Mouse (Mus musculus) left cerebral cortex, adult 18-20 months (tissue): ENCODE data around the gene Xrcc5. TPM values are rescaled to one million over a fixed set of nuclear protein-coding genes. Genes with fewer than 3 reads are reported as not detected.

Experiments
- DNase-seq, 2 experiments: peaks; one replicate each; pipeline ENCODE4 v3.0.0; 2021 to 2022; ENCODE audit warnings: low spot score in 2 of 2, mixed read lengths in 1 of 2
- total RNA-seq, 2 experiments: library from RNA; stranded (reverse); gene quantifications; 2 replicates each; pipeline ENCODE4 v1.2.3; 2021

The Xrcc5 gene
- total RNA-seq, 2 experiments from 2014 or later = 18.5 to 22.2 TPM

- no peak for DNase-seq
Measured at GRCm38 (mm10) chr1:72313399-72314039, 6.3 kb downstream of the Xrcc5 start.

DNA sequence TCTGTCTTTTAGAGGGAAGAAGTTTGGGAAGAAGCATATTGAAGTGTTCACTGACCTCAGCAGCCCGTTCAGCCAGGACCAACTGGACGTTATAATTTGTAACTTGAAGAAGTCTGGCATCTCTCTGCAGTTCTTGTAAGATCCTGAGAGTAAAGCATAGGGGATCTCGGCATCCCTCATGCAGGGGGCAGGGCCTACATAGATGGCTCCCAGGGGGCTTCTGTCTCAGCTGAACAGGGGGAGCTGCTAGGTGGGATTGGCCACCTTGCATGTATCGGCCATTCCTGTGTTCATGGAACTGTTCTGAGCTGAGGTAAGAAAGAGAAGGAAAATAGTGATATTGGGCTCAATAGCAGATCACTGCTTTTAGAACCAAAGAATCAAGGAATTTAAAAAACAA is 8.2 kb downstream of the Xrcc5 start:
- no peak for DNase-seq

DNA sequence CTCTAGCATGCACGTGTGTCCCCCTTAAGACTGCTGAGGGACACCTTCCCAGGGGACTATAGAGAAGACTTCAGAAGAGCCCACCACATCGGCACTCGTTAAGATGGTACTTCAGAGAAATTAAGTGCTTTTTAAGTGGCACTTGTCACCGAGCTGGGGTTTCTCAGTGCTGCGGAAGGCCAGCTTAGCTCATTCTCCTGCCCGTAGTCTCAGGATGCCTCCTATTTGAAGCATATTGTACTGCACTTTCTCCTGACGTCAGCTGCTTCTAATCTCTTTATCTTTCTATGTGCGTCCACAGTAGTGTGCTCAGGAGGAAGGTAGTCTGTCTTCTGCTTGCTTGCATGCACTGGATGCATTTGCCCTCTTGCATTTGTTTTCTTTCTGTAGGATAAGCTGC is 9.2 kb downstream of the Xrcc5 start:
- DNase-seq = no peak

DNA sequence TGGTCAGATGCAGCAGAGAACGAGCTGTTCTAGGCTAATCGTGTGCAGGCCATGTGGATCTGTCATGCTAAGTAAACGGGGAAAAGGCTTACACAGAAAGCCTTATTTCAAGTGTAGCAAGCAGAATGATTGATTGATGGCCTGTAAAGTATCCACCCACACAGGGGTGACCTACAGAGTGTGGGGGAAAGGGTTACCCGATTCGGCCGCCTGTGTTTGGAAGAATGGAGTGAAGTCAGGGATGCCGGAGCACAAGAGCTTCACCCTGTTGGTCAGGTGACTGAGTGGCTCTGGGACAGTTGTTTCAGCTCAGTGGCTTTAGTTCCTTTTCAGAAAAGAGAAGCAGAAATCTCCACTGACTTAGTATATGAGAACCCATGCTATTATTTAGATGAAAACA is 9.7 kb downstream of the Xrcc5 start:
- DNase-seq = no peak

GRCm38 (mm10) chr1:72320759-72321158 is 13.5 kb downstream of the Xrcc5 start:
- DNase-seq = no peak

- DNase-seq = no peak
Measured at GRCm38 (mm10) chr1:72323248-72323647, 16.0 kb downstream of the Xrcc5 start.

GRCm38 (mm10) chr1:72326162-72326821 is 19.1 kb downstream of the Xrcc5 start:
- no peak for DNase-seq

DNA sequence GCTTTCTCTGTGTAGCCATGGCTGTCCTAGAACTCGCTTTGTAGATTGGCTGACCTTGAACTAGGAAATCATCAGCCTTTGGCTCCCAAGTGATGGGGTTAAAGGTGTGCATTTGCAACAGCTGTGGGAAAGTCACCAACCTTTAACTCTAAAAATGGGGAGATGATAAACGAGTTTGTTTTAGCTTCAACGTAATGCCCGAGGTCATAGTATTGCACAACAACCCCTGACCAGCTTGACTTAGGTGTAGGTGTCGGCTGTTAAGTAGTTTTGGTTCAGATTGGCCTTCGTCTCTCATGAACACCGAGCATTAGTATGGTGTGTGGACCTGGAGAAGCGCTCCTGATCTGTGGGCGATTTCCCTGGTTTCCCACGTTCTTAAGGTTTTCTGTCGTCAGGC is 27.6 kb downstream of the Xrcc5 start:
- no peak for DNase-seq

- peak; percentile 12 to 59 for DNase-seq
Measured at GRCm38 (mm10) chr1:72336780-72337179, 29.6 kb downstream of the Xrcc5 start.

GRCm38 (mm10) chr1:72338341-72338740 is 31.1 kb downstream of the Xrcc5 start:
- no peak for DNase-seq

- DNase-seq = no peak
Measured at GRCm38 (mm10) chr1:72347873-72348272, 40.7 kb downstream of the Xrcc5 start.

- no peak for DNase-seq
Measured at GRCm38 (mm10) chr1:72354856-72355255, 47.6 kb downstream of the Xrcc5 start.

DNA sequence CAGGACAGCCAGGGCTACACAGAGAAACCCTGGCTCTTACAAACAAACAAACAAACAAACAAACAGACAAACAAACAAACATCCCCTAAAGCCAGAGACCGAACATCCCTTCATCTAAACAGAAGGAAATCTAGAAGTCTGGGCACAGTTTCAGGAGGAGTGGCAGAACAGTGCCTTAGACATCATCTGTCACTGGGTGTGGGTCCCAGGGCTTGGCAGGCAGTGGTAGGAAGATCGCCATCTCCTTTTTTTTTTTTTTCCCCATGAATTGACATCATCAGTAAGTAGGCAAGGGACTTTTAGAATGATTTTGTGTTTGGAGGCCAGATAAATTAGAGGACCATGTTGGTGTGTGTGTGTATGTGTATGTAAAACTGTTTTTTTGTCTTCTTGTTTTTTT is 51.0 kb downstream of the Xrcc5 start:
- DNase-seq = no peak

GRCm38 (mm10) chr1:72359462-72359861 is 52.2 kb downstream of the Xrcc5 start:
- no peak for DNase-seq

GRCm38 (mm10) chr1:72360809-72361208 is 53.6 kb downstream of the Xrcc5 start:
- no peak for DNase-seq

GRCm38 (mm10) chr1:72364661-72365060 is 57.4 kb downstream of the Xrcc5 start:
- peak in 1 of 2 experiments; percentile 8 for DNase-seq

DNA sequence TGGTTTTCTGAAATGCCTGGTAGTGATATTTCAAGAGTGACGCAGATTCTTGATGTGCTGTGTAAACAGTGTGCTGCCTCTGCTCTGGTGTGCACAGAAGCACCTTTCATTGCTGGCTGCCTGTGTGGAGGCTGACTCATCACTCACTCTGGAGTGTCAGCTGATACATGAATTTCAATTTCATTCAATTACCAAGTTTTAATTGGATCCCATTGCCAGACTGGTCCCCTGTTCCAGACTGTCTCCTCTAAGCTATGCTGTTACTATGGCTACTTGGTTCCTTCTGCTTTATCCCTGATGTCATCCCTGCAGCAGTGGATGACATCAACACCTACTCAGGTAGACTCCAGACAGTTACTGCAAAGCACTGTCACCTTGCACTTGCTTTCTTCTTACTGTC is 65.3 kb downstream of the Xrcc5 start:
- DNase-seq = peak; percentile 13 to 21

GRCm38 (mm10) chr1:72372913-72373312 is 65.7 kb downstream of the Xrcc5 start:
- no peak for DNase-seq

GRCm38 (mm10) chr1:72373648-72374047 is 66.4 kb downstream of the Xrcc5 start:
- no peak for DNase-seq

DNA sequence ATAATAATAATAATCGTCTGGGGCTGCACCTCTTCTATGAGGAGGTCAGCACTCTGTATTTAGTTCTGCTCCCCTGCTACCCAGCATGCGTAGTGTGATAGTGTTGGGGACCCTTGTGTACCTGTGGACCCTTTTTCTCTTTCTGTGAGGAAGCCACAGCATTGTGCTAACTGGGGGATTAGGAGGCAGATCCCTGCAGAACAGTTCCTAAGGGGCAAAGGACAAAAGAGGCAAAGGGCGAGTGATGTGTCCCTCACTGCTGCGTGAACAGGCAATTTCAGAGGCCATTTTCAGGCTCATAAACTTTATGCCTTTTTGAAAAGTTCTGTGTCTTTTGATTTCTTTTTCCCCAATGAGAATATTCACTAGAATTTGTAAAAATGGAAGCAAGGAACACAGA is 66.8 kb downstream of the Xrcc5 start:
- DNase-seq = no peak

DNA sequence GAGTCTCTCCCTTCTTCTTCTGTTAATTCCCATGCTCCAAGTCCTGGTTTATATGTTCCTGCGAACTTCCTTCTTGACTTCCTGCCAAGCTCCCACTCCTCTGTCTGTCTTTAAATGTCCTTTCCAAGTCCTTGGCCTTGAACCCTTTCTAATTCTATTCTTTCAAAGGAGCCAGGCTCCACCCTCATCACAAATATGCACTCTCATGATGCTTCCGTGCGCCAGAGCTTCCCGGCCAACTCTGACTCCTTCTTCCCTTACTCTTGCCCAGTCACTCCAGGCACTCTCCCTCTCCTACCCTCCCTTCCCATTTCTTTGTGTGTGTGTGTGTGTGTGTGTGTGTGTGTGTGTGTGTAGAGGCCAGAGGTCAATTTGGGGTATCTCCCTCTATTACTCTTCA is 70.9 kb downstream of the Xrcc5 start:
- no peak for DNase-seq

GRCm38 (mm10) chr1:72379752-72380353 is 72.6 kb downstream of the Xrcc5 start:
- DNase-seq = no peak

DNA sequence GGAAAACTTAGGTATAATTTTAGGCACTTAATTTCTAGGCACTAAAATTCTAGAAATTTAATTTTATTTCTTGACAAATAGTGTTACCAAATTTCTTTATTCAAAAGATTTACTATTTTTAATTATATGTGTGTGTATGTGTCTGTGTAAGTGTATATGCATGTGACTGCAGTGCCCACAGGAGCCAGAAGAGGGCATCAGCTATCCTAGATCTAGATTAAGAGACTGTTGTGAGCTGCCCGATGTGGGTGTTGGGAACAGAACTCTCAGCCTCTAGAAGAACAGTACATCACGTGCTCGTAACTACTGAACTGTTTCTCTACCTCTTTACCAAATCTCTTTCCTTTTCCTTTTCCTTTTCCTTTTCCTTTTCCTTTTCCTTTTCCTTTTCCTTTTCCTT is 73.3 kb downstream of the Xrcc5 start:
- DNase-seq = no peak
